Mouse (Mus musculus) layer of hippocampus, adult 2 months (tissue): ENCODE measurements around the gene Iqschfp. TPM values are rescaled to one million over a fixed set of nuclear protein-coding genes. Genes with fewer than 3 reads are reported as not detected.
A peak's percentile ranks its signal among the peaks of the same experiment; 100 is the strongest.

Source experiments
- DNase-seq, 2 experiments: peaks; one replicate each; pipeline ENCODE4 v3.0.0; 2022; ENCODE audit warnings: low spot score in 2 of 2
- H3K27ac ChIP-seq: fragments of 200-600 bp; 2 replicates; pipeline ENCODE4 v1.8.1; 2022
- H3K4me3 ChIP-seq: fragments of 200-600 bp; 2 replicates; pipeline ENCODE4 v1.8.1; 2022; ENCODE audit warnings: mild to moderate bottlenecking
- CTCF ChIP-seq: fragments of 200-600 bp; conservative IDR thresholded peaks from 2 replicates; pipeline ENCODE4 v1.8.1; 2022; ENCODE audit warnings: antibody characterized with exemption, mild to moderate bottlenecking, moderate library complexity
- total RNA-seq, 2 experiments: library from RNA; stranded (reverse); gene quantifications; 2 replicates each; pipeline ENCODE4 v1.2.3; 2021

The Iqschfp gene
- total RNA-seq, 2 experiments from 2014 or later: 13.6 to 15.5 TPM

GRCm38 (mm10) chr3:68657589-68658245 lies 765.7 kb downstream of the Iqschfp start:
- DNase-seq: no peak
- H3K27ac ChIP-seq: no peak overlapping the region
- TF ChIP-seq CTCF: no peak
- no peak overlapping the region for H3K4me3 ChIP-seq

- Histone ChIP-seq H3K27ac (peak overlapping the region; percentile 59; the same call in 1 of the 2 replicates), H3K4me3 (no peak overlapping the region)
- no peak for DNase-seq
- TF ChIP-seq CTCF: no peak
These were observed 768.0 kb downstream of the Iqschfp start for GRCm38 (mm10) chr3:68659996-68660395.

DNA sequence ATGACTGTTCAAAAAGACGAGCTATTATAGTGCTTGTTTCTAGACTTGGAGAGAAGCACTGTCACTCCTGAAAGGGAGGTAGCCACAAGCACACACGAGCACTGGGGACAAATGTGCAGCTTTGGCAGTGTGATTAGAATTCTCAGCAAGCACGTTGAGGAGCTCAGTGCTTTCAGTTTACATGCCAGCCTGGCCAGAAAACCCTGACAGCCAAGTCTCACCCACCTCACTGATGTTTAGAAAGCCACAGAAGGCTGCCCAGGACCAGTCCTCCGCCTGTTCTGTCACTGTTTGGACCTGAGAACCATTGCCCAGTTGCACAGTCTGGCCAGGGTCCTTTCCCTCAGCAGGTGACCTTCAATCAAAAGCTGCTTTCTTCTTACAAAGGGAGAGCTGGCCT lies 768.5 kb downstream of the Iqschfp start:
- H3K4me3 ChIP-seq: no peak overlapping the region
- H3K27ac ChIP-seq: peak overlapping the region; percentile 59
- TF ChIP-seq CTCF: no peak
- peak in 1 of 2 experiments; percentile 16 for DNase-seq

DNA sequence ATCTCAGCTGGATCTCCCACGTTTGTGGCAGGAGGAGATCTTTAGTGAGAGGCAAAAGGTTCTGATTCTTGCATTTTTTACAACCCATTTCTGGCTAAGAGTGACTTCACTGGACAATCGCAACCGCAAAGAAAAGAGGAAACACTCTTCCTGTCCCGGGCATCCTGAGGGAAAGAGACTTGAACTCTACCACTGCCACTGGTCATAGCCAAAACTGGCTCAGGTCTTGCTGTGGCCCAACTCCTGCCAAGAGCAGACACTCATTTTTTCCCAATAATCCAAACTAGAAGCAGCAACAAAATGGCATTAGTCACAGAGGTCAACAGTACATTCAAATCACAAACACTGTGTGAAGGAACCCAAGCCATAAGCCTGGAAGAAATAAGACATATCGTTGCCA lies 770.4 kb downstream of the Iqschfp start:
- H3K4me3 ChIP-seq: no peak overlapping the region
- no peak for TF ChIP-seq CTCF

DNA sequence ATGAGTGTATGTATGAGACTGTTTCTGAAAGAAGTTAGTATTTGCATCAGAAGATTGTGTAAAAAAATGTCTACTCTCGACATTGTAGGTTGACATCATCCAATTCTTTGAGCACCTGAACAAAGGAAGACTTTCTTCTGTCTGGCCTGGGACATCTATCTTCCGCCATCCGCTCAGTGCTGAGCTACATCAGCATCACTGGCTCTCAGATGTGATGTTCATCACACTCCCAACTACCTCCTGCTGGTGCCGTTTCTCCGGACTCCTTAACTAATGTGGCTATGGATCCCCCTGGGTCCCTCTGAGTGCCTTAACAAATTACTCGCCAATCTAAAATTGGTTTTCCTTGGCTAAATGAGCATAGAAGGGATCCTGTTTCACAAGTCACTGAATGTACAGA lies 772.3 kb downstream of the Iqschfp start:
- DNase-seq: no peak
- no peak overlapping the region; the same call in 1 of the 2 replicates for H3K27ac ChIP-seq
- no peak for TF ChIP-seq CTCF

More for the DNA sequence above, 770.4 kb downstream of the Iqschfp start:
- DNase-seq: no peak
- H3K27ac ChIP-seq: 0 out of 2 replicates have a peak overlapping the region, but pooled peaks have one; percentile 19

GRCm38 (mm10) chr3:68666377-68666776 lies 774.3 kb downstream of the Iqschfp start:
- no peak overlapping the region for H3K4me3 ChIP-seq
- no peak for DNase-seq
- TF ChIP-seq CTCF: no peak
- H3K27ac ChIP-seq: no peak overlapping the region

More for the DNA sequence above, 772.3 kb downstream of the Iqschfp start:
- no peak overlapping the region for H3K4me3 ChIP-seq

- Histone ChIP-seq H3K27ac (no peak overlapping the region), H3K4me3 (no peak overlapping the region)
- no peak for DNase-seq
- no peak for TF ChIP-seq CTCF
These were observed 775.8 kb downstream of the Iqschfp start for GRCm38 (mm10) chr3:68667852-68668251.

- TF ChIP-seq CTCF: no peak
- Histone ChIP-seq H3K4me3 (no peak overlapping the region), H3K27ac (no peak overlapping the region)
- DNase-seq: no peak
These were observed 777.5 kb downstream of the Iqschfp start for GRCm38 (mm10) chr3:68669418-68669974.

- H3K4me3 ChIP-seq: no peak overlapping the region
- no peak for DNase-seq
- no peak overlapping the region for H3K27ac ChIP-seq
- TF ChIP-seq CTCF: no peak
These were observed 782.7 kb downstream of the Iqschfp start for GRCm38 (mm10) chr3:68674721-68675120.

GRCm38 (mm10) chr3:68675216-68675835 lies 783.3 kb downstream of the Iqschfp start:
- Histone ChIP-seq H3K4me3 (no peak overlapping the region), H3K27ac (no peak overlapping the region)
- DNase-seq: no peak
- TF ChIP-seq CTCF: no peak

Other genes starting within 250 kb of the Iqschfp start
- gene Iqcj, start within 50 bp of the Iqschfp start, total RNA-seq: 1 to 10 TPM; 4.4 to 5.7 TPM
- 100 to 1,000 TPM; 276 to 283 TPM for gene Schip1, start 172.6 kb downstream of the Iqschfp start, total RNA-seq